Mouse (Mus musculus) left cerebral cortex, adult 6 months (tissue): Measurements from ENCODE around the gene Slc35a1. TPM values are rescaled to one million over a fixed set of nuclear protein-coding genes. Genes with fewer than 3 reads are reported as not detected.

Experiments used
- long read RNA-seq, 2 experiments: library from polyadenylated mRNA; unstranded; transcript quantifications; one replicate each; pipeline ENCODE4 v2.0.0; 2019 to 2020
- polyA plus RNA-seq: library from polyadenylated mRNA; unstranded; fragments of <200 nt; fragmentation: Nextera tagmentation; gene quantifications from 2 replicates; pipeline ENCODE4 v1.2.3, GENCODE M21; 2021

Slc35a1 gene
- 21.6 and 29.6 TPM in 2 replicates for polyA plus RNA-seq
- long read RNA-seq, experiment 1, transcript Slc35a1-201 (8 exons, 2,039 nt): major isoform, 178 of 201 reads
- long read RNA-seq, experiment 1, partial matches to known transcripts: 7 of 201 reads
- long read RNA-seq, experiment 1, other reads (novel, unspliced or antisense): 16 of 201 reads
- long read RNA-seq, experiment 2, transcript Slc35a1-201 (8 exons, 2,039 nt): major isoform, 45 of 51 reads
- long read RNA-seq, experiment 2, partial matches to known transcripts: 2 of 51 reads
- long read RNA-seq, experiment 2, other reads (novel, unspliced or antisense): 4 of 51 reads

GRCm38 (mm10) chr4:34686874-34687567 is at the start of gene Slc35a1:
TSS of gene Slc35a1 (minus strand) at chr4:34687438.

GRCm38 (mm10) chr4:34729851-34730341 is 42.7 kb upstream of the Slc35a1 start, which contains the start of gene Cfap206:
TSS of gene Cfap206 (minus strand) at chr4:34730206.

GRCm38 (mm10) chr4:34614630-34615094 is 72.6 kb downstream of the Slc35a1 start, which contains the start of the genes Orc3 and Rars2:
TSS of gene Orc3 (minus strand) at chr4:34614944.
TSS of gene Rars2 (plus strand) at chr4:34614957.

Other genes starting within 250 kb of the Slc35a1 start
- 14.2 and 80.5 TPM in 2 replicates for gene Akirin2, start 136.5 kb downstream of the Slc35a1 start, polyA plus RNA-seq
- gene Orc3, start 72.5 kb downstream of the Slc35a1 start, polyA plus RNA-seq: 28.7 and 32.6 TPM in 2 replicates
- 21.5 and 23.7 TPM in 2 replicates for gene Rars2, start 72.5 kb downstream of the Slc35a1 start, polyA plus RNA-seq
- gene Cfap206, start 42.8 kb upstream of the Slc35a1 start, polyA plus RNA-seq: 2.2 and 2.9 TPM in 2 replicates
- 0.21 TPM in 1 of 2 replicates, not detected in the other for gene Gm136, start 68.8 kb upstream of the Slc35a1 start, polyA plus RNA-seq
- gene Smim8, start 91.0 kb upstream of the Slc35a1 start, polyA plus RNA-seq: 83.1 and 88.1 TPM in 2 replicates
- 5.6 and 6.2 TPM in 2 replicates for gene Zfp292, start 195.5 kb upstream of the Slc35a1 start, polyA plus RNA-seq
- gene Cga, start 206.3 kb upstream of the Slc35a1 start, polyA plus RNA-seq: not detected in 2 replicates